Mouse (Mus musculus): ENCODE measurements around the gene Stk10.
A peak's percentile ranks its signal among the peaks of the same experiment; 100 is the strongest.

Gene Stk10

GRCm38 (mm10) chr11:32634842-32635241 is 101.7 kb downstream of the Stk10 start:
- no peak for DNase-seq

DNA sequence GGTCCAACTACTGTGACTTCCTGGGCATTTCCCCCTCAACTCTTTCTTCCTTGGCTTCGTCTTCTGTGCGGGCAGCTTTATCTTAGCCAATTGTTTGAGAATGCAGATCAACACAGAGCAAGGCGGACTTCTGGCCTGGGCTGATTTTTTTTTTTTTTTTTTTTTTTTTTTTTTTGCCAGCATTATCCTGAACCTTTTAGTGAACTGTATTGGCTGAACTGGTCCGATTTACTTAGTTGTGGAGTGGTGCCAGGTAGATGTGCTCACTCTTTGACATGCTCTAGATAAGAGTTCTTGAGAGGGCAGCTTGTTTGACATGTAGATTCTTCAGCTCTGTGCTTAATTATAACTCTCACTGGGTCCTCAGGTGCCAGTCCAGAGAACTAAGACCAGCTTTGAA is 103.2 kb downstream of the Stk10 start:
- DNase-seq, result no peak

DNA sequence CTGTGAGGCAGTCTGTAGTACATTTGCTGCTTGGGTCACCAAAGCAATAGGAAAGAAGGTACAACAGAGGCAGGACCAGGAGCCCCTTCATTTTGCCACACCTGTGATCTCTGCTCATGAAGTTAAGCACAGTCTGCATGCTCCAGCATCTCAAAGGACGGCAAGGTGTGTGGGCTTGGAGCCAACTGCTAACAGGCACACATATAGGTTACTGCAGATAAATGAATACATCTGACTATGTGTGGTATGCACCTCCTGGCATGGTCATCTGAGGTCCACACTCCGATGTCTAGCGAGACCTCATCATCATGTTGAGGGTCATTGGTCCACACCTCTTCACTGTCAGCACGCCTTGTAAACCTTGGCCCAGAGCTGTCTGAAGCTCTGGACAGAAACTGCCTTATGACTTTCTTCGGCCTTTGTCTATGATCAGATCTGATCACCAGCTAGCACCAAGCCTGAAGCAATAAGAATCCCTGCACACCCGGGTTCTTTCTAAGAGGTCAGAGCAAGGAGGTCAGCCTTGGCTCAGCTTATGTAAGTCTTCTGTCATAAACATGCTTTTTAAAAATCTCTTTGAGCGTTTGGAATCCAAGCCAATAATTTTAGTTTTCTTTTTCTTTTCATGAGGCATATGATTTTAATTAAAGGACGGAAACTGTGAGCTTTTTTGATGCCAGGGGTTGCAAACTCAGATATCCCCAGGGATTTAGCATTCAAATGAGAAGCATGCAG is 105.6 kb downstream of the Stk10 start:
- DNase-seq, result no peak

DNA sequence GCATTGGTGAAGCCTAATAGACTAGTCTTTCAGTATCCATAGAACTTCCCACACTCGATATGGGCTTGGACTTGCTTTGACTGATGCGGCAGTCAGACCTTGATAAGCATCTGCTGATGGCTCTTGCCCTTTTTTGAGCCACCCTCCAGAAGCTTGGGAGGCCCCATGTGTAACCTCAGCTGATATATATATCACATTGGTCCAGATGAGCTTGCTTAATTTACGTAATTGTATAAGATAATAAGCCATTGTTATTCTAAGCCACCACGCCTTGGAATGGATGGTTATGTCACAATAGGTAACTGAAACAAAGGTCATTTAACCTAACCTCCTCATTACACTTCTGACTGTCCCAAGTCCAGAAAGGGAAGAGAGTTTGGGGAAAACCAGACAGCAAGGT is 107.5 kb downstream of the Stk10 start:
- DNase-seq, result no peak

- DNase-seq, result peak; percentile 93 to 97
These were observed 109.3 kb downstream of the Stk10 start, which contains the start of gene Fbxw11 for GRCm38 (mm10) chr11:32642249-32642876. Gene Fbxw11, plus strand, starts transcription at chr11:32642724.

DNA sequence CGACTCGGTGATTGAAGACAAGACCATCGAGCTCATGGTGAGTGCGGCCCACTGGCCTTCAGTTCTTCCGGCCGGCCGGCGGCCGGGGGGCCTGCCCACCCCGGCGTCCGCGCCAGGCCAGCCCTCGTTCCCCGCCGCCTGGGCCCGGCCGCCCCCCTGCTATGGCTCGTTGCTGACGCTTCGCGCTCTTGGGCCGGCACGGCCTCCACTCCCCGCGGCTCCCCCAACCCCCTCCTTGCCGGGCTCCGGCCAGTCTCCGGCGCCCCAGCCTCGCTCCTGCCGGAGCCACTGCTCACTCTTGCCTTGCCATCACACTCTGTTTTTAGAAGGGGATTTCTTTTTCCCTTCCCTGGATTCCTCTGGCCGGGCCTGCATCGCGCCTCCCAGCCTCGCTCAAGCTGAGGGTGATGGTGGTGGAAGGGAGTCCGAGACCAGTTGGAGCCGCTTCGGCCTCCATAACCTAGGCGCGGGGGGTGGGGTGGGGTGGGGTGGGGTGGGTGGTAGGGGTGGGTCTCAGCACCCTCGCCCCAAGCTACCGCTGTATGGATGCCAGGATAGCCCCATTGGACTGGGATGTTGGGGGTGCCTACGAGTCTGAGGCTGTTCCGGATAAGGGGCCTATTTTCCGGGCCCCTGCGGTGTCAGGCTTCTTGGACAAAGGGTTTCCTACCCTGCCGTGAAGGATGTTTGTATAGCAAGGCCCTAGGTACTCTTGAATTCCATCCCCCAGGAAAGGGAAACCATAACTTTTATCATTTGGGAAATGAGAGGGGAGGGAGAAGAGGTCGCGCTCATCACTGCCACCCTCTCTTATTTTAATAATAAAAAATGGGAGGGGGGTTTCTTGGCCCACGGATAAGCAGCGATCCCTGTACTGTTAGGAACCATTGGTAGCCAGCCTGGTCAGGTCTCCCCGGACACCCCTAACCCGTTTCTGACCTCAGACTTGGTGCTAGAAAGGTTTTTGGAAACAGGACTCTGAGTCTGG is 110.1 kb downstream of the Stk10 start:
- DNase-seq, result no peak

DNA sequence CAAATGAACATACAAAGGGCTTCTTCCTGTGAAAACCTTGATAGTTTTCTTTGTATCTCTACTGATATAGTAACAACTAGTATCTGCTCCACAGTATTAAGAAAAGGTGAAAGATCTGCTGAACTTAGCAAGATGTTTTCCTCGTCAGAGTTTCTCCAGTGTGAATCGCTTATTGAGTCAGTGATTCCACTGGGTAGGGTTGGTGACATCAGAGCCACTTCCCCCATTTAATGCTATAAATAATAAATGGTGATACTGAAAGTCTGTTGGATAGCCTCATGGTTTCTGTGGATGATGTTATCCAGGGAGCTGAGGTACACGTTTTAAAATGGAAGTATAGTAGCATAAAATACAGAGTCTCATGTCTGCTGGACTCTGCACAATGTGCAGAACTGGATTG is 110.9 kb downstream of the Stk10 start:
- DNase-seq, result no peak

GRCm38 (mm10) chr11:32647265-32647664 is 114.2 kb downstream of the Stk10 start:
- no peak for DNase-seq

DNA sequence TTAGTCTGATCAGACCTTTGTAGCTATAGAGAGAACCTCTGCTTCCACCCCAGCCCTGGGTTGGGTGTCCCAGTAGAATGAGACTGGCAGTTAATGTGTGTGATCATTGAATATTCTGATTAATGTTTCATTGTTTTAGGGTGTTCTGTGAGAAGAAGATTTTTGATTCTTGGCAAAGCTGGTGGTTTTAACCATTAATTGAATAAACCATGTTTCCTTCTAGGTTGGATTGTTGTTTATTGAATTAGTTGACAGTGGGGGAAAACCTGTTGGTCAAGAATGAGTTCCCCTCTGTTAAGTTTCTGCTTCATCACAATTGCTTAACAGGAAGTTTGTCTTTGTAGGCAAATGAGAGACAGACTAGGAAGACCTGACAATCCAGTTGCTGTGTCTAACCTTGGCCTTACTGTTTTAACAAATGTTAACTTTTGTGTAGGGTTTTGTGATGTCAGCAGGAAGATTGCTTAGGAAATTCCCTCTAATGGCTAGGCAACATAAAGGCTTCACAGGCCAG is 117.2 kb downstream of the Stk10 start:
- no peak for DNase-seq

DNA sequence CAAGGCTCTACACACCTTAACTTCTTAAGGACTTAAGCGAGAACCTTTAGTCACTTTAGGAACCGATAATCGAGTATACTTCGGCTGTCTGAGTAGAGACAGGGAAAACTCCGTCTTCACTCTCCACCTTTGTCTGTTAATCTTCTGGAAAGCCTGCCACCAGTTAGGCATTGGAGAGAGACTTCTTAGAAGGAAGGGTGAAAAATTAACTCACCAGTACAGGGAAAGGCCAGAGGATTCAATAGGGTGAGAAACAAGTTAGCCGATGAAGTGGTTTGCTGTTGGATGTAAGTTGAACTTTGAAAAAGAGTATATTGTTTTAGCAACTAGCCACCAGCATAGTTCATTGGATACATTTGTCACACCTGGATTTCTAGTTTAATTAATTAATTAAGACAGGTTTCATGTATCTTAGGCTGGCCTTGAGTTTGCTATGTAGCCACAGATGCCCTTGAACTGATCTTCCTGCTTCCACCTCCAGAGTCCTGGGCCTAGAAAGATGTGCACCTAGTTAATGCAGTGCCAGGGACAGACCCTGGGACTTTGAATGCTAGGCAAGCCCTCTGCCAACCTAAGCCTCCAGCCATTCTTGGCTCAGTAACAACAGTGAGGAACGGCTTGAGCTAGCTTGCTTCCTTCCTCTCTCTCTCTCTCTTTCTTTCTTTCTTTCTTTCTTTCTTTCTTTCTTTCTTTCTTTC is 117.9 kb downstream of the Stk10 start:
- no peak for DNase-seq

DNA sequence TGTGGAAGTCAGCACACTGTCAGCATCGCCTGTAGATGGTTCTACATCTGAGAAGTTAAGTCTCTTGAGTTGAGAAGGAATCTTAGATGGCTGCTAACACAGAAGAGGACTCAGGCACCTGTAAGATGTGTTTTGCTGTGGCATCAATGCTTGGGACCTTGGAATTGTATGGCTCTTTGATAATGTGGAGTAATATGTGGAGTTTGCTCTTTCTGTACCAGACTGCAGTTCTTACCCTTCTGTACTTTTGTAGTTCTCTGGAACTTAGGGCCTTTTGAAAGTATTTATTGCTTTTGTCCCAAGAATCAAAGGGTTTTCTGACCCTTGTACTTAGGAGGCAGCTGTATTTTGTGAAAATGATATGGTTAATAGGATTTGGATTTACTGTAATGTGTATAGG is 118.6 kb downstream of the Stk10 start:
- DNase-seq, result no peak

DNA sequence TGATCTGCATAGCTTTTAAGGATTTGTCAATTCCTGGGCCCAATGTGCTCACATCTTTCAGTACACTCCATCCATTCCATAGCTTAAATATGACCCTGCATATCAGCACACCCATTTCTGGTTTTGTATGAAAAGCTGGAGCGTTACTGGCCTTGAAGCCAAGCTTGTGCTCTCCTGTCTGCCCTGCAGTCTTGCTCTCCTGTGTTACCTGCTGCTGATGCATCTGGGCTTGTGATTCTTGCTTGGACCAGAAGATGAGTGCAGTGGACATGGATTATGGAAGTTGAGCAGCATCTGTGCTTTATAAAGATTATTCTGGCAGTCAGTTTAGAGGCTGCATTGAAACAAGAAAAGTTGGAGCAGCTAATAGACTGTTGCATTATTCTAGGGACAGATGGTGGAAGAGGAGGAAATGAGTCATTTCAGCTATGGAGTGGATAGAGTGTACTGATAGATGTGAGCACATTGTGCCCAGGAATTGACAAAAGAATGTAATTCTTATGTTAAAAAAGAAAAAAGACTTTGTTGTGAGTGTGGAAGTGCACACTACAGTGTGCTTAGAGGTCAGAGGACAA is 129.1 kb downstream of the Stk10 start:
- no peak for DNase-seq

- no peak for DNase-seq
These were observed 132.5 kb downstream of the Stk10 start for GRCm38 (mm10) chr11:32665639-32666038.

- DNase-seq, result no peak
These were observed 133.9 kb downstream of the Stk10 start for GRCm38 (mm10) chr11:32666983-32667382.

DNA sequence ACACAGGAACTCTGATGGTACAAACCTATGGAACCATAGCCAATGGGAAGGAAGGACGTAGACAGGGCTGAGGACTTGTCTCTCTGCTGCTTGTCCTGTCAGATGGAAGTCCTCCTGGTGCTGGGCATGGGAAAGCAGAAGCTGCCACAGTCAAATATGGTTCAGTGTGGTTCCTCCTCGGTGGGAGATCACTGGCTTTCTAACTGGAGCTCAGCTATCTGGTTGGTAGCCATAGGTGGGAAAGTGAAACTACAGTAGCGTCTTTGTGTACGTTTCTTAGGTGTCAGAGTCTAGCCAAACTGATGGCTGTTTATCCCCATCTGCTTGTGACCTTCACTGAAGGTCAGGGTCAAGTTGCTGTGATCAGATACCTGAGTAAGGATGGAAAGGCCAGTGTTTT is 138.4 kb downstream of the Stk10 start:
- no peak for DNase-seq

All from thymus, postnatal 36 days (tissue).